Mouse (Mus musculus): ENCODE results near the gene Cyb5r4. TPM values are rescaled to one million over a fixed set of nuclear protein-coding genes. Genes with fewer than 3 reads are reported as not detected.

Cyb5r4 gene
- polyA plus RNA-seq, 1 experiment = 10.8 TPM

DNA sequence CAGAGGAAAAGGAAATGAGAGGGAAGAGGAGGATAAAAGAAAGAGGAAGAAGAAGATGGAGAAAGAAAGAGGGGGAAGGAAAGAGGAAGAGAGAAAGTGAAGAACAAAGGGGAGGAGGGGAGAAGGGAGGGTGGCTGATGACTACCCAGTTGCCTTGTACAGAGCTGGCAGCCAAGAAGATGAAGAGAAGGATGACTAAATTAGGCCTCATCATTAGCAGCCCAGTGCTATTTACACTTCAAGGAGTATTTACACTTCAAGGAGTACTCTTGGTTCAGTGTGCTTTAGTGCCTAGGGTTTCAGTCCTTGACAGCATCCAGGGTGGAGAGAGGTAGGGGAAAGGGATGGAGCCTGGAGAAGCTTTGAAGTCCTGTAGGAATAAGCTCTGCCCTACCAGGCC lies 41.8 kb upstream of the Cyb5r4 start:
- H3K36me3 ChIP-seq (ENCODE audit: control insufficient read depth, insufficient read depth) = no peaks in the 10 kb centered on the region
- H3K4me3 ChIP-seq (ENCODE audit: insufficient read depth, poor library complexity, severe bottlenecking) = no peak overlapping the region
- no peaks in the 10 kb centered on the region for H3K79me3 ChIP-seq (ENCODE audit: low read depth)
- H3ac ChIP-seq (ENCODE audit: control insufficient read depth, insufficient read length, low read depth) = no peak overlapping the region
- no peaks in the 10 kb centered on the region for H3K27me3 ChIP-seq (ENCODE audit: control insufficient read depth, insufficient read depth, insufficient read length)
- no peak for TF ChIP-seq CEBPB (IDR thresholded peaks at IDR 0.05; ENCODE audit: low read depth)
- no peak for TF ChIP-seq MYOG (IDR thresholded peaks at IDR 0.05; ENCODE audit: control insufficient read depth, extremely low read depth, insufficient read length)
- no peak for TF ChIP-seq FOSL1 (IDR thresholded peaks at IDR 0.05; ENCODE audit: insufficient read depth, low read length, poor library complexity, severe bottlenecking)
- no peak for TF ChIP-seq MAX (IDR thresholded peaks at IDR 0.05)
- TF ChIP-seq CTCF (IDR thresholded peaks at IDR 0.05; ENCODE audit: control insufficient read depth, insufficient read depth, insufficient read length) = no peak
- TF ChIP-seq MYOD1 (IDR thresholded peaks at IDR 0.05; ENCODE audit: control insufficient read depth, insufficient read length, low read depth) = no peak
- no peak for TF ChIP-seq USF1 (IDR thresholded peaks at IDR 0.05; ENCODE audit: low read depth)
- no peaks in the 10 kb centered on the region for H3K79me2 ChIP-seq (ENCODE audit: control insufficient read depth, insufficient read depth)

DNA sequence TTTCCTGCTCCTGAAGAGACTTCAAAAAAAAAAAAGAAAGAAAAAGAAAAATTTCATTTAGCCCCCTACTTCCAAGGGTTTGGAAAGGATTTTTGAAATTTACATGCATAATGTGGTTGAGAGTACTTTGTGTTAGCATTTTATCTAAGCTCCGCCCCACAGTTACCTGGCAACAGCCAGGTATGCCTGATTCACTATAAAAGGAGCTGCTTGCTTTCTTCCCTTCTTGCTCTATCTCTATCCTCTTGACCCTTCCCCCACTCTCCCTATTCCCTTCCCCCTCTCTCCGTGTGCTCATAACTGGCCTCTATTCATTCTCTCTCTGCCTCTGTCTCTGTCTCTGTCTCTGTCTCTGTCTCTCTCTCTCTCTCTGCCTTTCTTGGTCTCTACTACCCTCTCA lies 40.9 kb upstream of the Cyb5r4 start:
- H3K4me3 ChIP-seq (ENCODE audit: insufficient read depth, poor library complexity, severe bottlenecking) = no peak overlapping the region
- no peaks in the 10 kb centered on the region for H3K27me3 ChIP-seq (ENCODE audit: control insufficient read depth, insufficient read depth, insufficient read length)
- H3K36me3 ChIP-seq (ENCODE audit: control insufficient read depth, insufficient read depth) = no peaks in the 10 kb centered on the region
- no peaks in the 10 kb centered on the region for H3K79me2 ChIP-seq (ENCODE audit: control insufficient read depth, insufficient read depth)
- no peak overlapping the region for H3ac ChIP-seq (ENCODE audit: control insufficient read depth, insufficient read length, low read depth)
- no peaks in the 10 kb centered on the region for H3K79me3 ChIP-seq (ENCODE audit: low read depth)
- TF ChIP-seq MAX (IDR thresholded peaks at IDR 0.05) = no peak
- TF ChIP-seq MYOD1 (IDR thresholded peaks at IDR 0.05; ENCODE audit: control insufficient read depth, insufficient read length, low read depth) = no peak
- no peak for TF ChIP-seq CTCF (IDR thresholded peaks at IDR 0.05; ENCODE audit: control insufficient read depth, insufficient read depth, insufficient read length)
- TF ChIP-seq FOSL1 (IDR thresholded peaks at IDR 0.05; ENCODE audit: insufficient read depth, low read length, poor library complexity, severe bottlenecking) = no peak
- no peak for TF ChIP-seq MYOG (IDR thresholded peaks at IDR 0.05; ENCODE audit: control insufficient read depth, extremely low read depth, insufficient read length)
- TF ChIP-seq CEBPB (IDR thresholded peaks at IDR 0.05; ENCODE audit: low read depth) = no peak
- no peak for TF ChIP-seq USF1 (IDR thresholded peaks at IDR 0.05; ENCODE audit: low read depth)

DNA sequence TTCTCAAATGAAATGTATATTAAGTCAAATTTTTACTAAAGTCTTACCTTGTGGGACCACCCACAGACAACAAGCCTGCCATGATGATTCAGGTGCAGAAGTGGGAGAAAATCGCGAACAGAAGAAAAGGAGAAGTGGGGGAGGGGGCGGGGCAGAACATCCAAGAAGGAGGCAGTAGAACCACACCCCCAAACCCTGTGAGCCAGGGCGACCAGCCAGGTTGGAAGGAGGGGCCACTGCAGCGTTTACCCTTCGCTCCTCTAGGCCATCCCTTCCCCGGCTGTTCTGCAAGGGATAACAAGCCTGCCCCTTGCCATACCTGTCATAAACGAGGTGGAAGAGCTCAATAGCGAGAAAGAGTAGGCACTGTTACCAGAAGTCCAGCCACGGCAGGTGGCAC lies 40.3 kb upstream of the Cyb5r4 start:
- no peaks in the 10 kb centered on the region for H3K36me3 ChIP-seq (ENCODE audit: control insufficient read depth, insufficient read depth)
- H3ac ChIP-seq (ENCODE audit: control insufficient read depth, insufficient read length, low read depth) = no peak overlapping the region
- H3K79me3 ChIP-seq (ENCODE audit: low read depth) = no peaks in the 10 kb centered on the region
- H3K27me3 ChIP-seq (ENCODE audit: control insufficient read depth, insufficient read depth, insufficient read length) = no peaks in the 10 kb centered on the region
- H3K4me3 ChIP-seq (ENCODE audit: insufficient read depth, poor library complexity, severe bottlenecking) = no peak overlapping the region
- TF ChIP-seq CTCF (IDR thresholded peaks at IDR 0.05; ENCODE audit: control insufficient read depth, insufficient read depth, insufficient read length) (no peak), FOSL1 (IDR thresholded peaks at IDR 0.05; ENCODE audit: insufficient read depth, low read length, poor library complexity, severe bottlenecking) (no peak), CEBPB (IDR thresholded peaks at IDR 0.05; ENCODE audit: low read depth) (no peak), USF1 (IDR thresholded peaks at IDR 0.05; ENCODE audit: low read depth) (no peak), MYOG (IDR thresholded peaks at IDR 0.05; ENCODE audit: control insufficient read depth, extremely low read depth, insufficient read length) (no peak), MYOD1 (IDR thresholded peaks at IDR 0.05; ENCODE audit: control insufficient read depth, insufficient read length, low read depth) (no peak), MAX (IDR thresholded peaks at IDR 0.05) (no peak)
- H3K79me2 ChIP-seq (ENCODE audit: control insufficient read depth, insufficient read depth) = no peaks in the 10 kb centered on the region

DNA sequence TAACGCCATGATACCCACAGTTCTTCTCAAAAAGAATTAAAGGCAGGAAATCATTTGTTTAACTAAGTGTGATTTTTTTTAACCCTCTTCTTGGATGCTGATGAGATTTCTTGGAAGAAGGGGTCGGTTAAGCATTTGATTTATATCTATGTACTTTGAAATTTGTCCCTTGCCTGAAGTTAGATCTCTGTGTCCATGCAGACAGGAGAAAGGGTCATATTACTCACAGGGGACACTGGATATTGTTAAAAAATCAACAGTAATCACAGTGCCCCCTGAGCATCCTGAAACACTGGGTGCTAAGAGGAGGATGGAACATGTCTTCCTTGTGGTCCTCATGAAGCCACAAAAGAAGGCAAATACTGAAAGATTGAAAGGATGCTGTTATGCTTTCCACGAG lies 37.2 kb upstream of the Cyb5r4 start:
- H3K79me3 ChIP-seq (ENCODE audit: low read depth) = no peaks in the 10 kb centered on the region
- TF ChIP-seq MAX (IDR thresholded peaks at IDR 0.05) (no peak), MYOD1 (IDR thresholded peaks at IDR 0.05; ENCODE audit: control insufficient read depth, insufficient read length, low read depth) (no peak), FOSL1 (IDR thresholded peaks at IDR 0.05; ENCODE audit: insufficient read depth, low read length, poor library complexity, severe bottlenecking) (no peak)
- no peak overlapping the region for H3ac ChIP-seq (ENCODE audit: control insufficient read depth, insufficient read length, low read depth)
- H3K79me2 ChIP-seq (ENCODE audit: control insufficient read depth, insufficient read depth) = no peaks in the 10 kb centered on the region
- H3K27me3 ChIP-seq (ENCODE audit: control insufficient read depth, insufficient read depth, insufficient read length) = no peaks in the 10 kb centered on the region
- no peak overlapping the region for H3K4me3 ChIP-seq (ENCODE audit: insufficient read depth, poor library complexity, severe bottlenecking)
- H3K36me3 ChIP-seq (ENCODE audit: control insufficient read depth, insufficient read depth) = no peaks in the 10 kb centered on the region

DNA sequence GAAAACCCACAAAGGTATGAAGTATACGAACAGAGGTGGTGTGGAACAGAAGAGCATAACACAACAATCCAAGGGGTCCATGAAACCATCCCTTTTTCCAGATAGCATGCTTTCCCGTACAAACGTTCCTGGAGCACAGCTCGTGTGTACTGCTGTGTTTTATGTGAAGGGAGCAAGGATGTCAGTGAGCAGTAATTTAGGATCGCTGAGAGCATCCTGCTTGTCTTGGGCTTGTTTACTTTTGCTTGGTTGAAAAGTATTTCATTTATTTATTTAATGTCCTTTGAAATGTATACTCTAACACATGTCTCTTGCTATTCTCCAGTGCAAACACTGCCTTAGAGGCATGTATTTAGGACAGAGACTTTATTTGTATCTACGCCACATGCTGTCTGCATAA lies 36.7 kb upstream of the Cyb5r4 start:
- TF ChIP-seq MYOD1 (IDR thresholded peaks at IDR 0.05; ENCODE audit: control insufficient read depth, insufficient read length, low read depth) (no peak), MYOG (IDR thresholded peaks at IDR 0.05; ENCODE audit: control insufficient read depth, extremely low read depth, insufficient read length) (no peak), MAX (IDR thresholded peaks at IDR 0.05) (no peak), FOSL1 (IDR thresholded peaks at IDR 0.05; ENCODE audit: insufficient read depth, low read length, poor library complexity, severe bottlenecking) (no peak), CEBPB (IDR thresholded peaks at IDR 0.05; ENCODE audit: low read depth) (no peak), CTCF (IDR thresholded peaks at IDR 0.05; ENCODE audit: control insufficient read depth, insufficient read depth, insufficient read length) (no peak), USF1 (IDR thresholded peaks at IDR 0.05; ENCODE audit: low read depth) (no peak)
- Histone ChIP-seq H3K79me3 (ENCODE audit: low read depth) (no peaks in the 10 kb centered on the region), H3K4me3 (ENCODE audit: insufficient read depth, poor library complexity, severe bottlenecking) (no peak overlapping the region), H3K27me3 (ENCODE audit: control insufficient read depth, insufficient read depth, insufficient read length) (no peaks in the 10 kb centered on the region), H3K79me2 (ENCODE audit: control insufficient read depth, insufficient read depth) (no peaks in the 10 kb centered on the region), H3K36me3 (ENCODE audit: control insufficient read depth, insufficient read depth) (no peaks in the 10 kb centered on the region), H3ac (ENCODE audit: control insufficient read depth, insufficient read length, low read depth) (no peak overlapping the region)

DNA sequence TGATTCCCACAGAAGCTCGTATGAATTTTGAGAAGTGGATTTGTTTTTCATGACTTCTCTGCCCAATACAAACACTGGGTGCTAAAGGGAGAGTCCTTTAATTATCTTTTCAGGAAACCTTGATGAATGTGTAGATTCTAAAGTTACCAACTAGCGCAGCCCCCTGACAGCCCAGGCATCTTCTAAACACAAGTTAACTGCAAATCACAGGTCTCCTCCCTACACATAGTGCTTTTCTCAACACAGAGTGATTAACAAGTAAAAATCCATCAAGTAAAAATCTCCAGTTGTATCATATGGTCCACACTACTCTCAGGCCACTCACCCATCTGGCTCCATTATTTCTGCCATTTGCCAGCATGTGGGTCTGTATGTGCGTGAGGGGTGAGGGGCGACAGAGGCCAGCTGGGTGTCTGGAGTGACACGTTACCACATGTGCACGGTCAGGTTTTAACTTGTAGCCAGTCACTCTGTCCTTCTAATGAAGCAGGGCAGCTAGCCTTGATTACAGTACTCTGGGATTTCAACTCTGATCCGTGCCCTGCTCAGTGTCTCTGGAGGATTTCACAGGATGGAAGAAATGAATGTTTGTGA lies 35.0 kb upstream of the Cyb5r4 start:
- Histone ChIP-seq H3K79me2 (ENCODE audit: control insufficient read depth, insufficient read depth) (no peaks in the 10 kb centered on the region), H3ac (ENCODE audit: control insufficient read depth, insufficient read length, low read depth) (no peak overlapping the region), H3K79me3 (ENCODE audit: low read depth) (no peaks in the 10 kb centered on the region), H3K27me3 (ENCODE audit: control insufficient read depth, insufficient read depth, insufficient read length) (no peaks in the 10 kb centered on the region), H3K36me3 (ENCODE audit: control insufficient read depth, insufficient read depth) (no peaks in the 10 kb centered on the region), H3K4me3 (ENCODE audit: insufficient read depth, poor library complexity, severe bottlenecking) (no peak overlapping the region)
- TF ChIP-seq CEBPB (IDR thresholded peaks at IDR 0.05; ENCODE audit: low read depth) (no peak), MYOD1 (IDR thresholded peaks at IDR 0.05; ENCODE audit: control insufficient read depth, insufficient read length, low read depth) (no peak), MYOG (IDR thresholded peaks at IDR 0.05; ENCODE audit: control insufficient read depth, extremely low read depth, insufficient read length) (no peak), CTCF (IDR thresholded peaks at IDR 0.05; ENCODE audit: control insufficient read depth, insufficient read depth, insufficient read length) (no peak), FOSL1 (IDR thresholded peaks at IDR 0.05; ENCODE audit: insufficient read depth, low read length, poor library complexity, severe bottlenecking) (no peak), MAX (IDR thresholded peaks at IDR 0.05) (no peak), USF1 (IDR thresholded peaks at IDR 0.05; ENCODE audit: low read depth) (no peak)
